Mouse (Mus musculus): ENCODE data around the gene Tmem242. TPM values are rescaled to one million over a fixed set of nuclear protein-coding genes. Genes with fewer than 3 reads are reported as not detected.

The Tmem242 gene
- polyA plus RNA-seq, 1 experiment, result 33.8 TPM

DNA sequence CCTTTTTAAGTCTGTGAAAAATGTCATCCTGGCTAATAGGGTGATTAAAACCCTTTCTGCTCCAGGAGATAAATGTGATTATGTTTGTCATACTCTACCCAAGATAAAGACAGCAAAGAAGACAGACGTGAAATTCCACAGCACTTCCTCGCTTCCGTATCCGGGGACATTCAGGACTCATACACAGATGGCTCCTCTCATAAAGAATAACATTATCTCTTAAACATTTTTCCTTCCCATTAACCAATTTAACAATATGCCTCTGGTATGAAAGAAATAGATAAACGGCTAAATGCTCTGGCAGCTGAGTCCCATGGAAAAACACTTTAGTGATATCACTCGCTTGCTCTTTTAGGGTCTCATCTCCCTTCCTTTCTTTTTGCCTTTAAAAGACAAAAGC, 33.0 kb downstream of the Tmem242 start:
- no peaks in the 10 kb centered on the region for H3K4me1 ChIP-seq (ENCODE audit: control insufficient read depth, insufficient read depth, low read length)
- no peak overlapping the region for H3K27ac ChIP-seq (ENCODE audit: insufficient read depth, low read length)
- TF ChIP-seq POLR2A (IDR thresholded peaks at IDR 0.05; ENCODE audit: extremely low read depth, insufficient read depth, low read length), result no peak
- TF ChIP-seq CTCF (IDR thresholded peaks at IDR 0.05; ENCODE audit: extremely low read depth, insufficient read depth, low read length), result no peak
- no peak overlapping the region for H3K4me3 ChIP-seq (ENCODE audit: insufficient read depth, low read length)

DNA sequence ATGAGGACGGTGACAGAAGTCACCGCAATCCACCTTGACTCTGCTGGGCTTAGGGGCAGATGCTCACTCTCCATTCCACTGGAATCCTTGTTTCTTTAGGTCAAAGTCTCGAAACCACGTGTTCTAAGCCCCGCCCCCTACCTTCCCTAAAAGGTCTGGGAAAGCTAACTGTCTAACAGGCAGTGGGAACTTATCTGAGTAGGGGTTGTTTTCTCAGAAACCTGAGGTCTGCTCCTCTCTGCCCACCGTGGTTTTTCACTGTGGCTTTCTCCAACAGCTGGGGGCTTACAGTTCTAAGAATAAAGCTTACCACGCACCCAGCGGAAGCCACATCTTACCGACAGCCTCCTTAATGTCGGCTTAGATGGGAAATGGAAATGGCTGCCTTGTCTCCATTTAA, 33.5 kb downstream of the Tmem242 start:
- Histone ChIP-seq H3K4me3 (ENCODE audit: insufficient read depth, low read length) (no peak overlapping the region), H3K4me1 (ENCODE audit: control insufficient read depth, insufficient read depth, low read length) (no peaks in the 10 kb centered on the region; the same call in 1 of the 2 replicates), H3K27ac (ENCODE audit: insufficient read depth, low read length) (no peak overlapping the region)
- no peak for TF ChIP-seq POLR2A (IDR thresholded peaks at IDR 0.05; ENCODE audit: extremely low read depth, insufficient read depth, low read length)

DNA sequence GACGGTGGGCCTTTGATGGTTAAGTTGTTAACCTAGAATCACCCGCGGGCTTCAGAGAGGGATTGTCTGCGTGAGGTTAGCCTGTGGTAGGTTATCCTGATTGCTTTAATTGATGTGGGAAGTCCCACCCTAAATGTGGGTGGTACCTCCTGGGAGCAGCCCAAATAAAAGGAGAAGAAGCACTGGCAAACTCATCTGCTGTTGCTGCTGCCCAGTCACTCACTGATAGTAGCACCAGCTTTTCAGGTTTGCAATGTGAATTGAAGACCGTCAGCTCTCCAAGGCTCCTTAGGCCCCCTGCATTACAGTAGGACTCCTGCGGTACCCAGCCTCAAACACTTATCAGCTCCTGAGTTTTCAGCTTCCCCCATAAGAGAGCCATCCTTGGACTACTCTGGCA, 36.2 kb downstream of the Tmem242 start:
- no peak for TF ChIP-seq CTCF (IDR thresholded peaks at IDR 0.05; ENCODE audit: extremely low read depth, insufficient read depth, low read length)
- TF ChIP-seq POLR2A (IDR thresholded peaks at IDR 0.05; ENCODE audit: extremely low read depth, insufficient read depth, low read length), result no peak
- H3K4me1 ChIP-seq (ENCODE audit: control insufficient read depth, insufficient read depth, low read length), result peaks cover 2% of the 10 kb centered on the region; the same call in 1 of the 2 replicates
- no peak overlapping the region for H3K27ac ChIP-seq (ENCODE audit: insufficient read depth, low read length)
- no peak overlapping the region for H3K4me3 ChIP-seq (ENCODE audit: insufficient read depth, low read length)

- Histone ChIP-seq H3K27ac (ENCODE audit: insufficient read depth, low read length) (no peak overlapping the region), H3K4me1 (ENCODE audit: control insufficient read depth, insufficient read depth, low read length) (peaks cover 2% of the 10 kb centered on the region), H3K4me3 (ENCODE audit: insufficient read depth, low read length) (no peak overlapping the region)
- TF ChIP-seq POLR2A (IDR thresholded peaks at IDR 0.05; ENCODE audit: extremely low read depth, insufficient read depth, low read length) (no peak), CTCF (IDR thresholded peaks at IDR 0.05; ENCODE audit: extremely low read depth, insufficient read depth, low read length) (peak; percentile 60)
These were observed 37.4 kb downstream of the Tmem242 start for GRCm38 (mm10) chr17:5402624-5403023.

DNA sequence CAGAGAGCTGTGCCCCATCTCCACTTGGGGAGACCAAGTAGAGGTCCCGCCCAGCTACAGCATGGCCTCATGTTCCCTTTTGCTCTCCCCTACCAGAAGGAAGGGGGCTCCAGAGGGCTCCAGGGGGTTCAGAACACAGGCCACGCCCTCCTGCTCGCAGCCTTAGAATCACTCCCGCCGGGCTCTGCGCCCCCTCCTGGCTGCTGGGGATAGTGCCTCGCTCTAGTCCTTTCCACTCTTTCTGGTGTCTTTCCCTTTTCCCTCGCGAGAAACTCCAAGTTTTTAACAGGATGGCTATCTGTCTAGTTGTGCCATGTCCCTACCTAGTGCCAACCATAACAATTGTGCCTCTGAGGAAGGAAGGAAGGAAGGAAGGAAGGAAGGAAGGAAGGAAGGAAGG, 38.0 kb downstream of the Tmem242 start:
- Histone ChIP-seq H3K4me3 (ENCODE audit: insufficient read depth, low read length) (no peak overlapping the region), H3K27ac (ENCODE audit: insufficient read depth, low read length) (no peak overlapping the region), H3K4me1 (ENCODE audit: control insufficient read depth, insufficient read depth, low read length) (peaks cover 3% of the 10 kb centered on the region)
- TF ChIP-seq CTCF (IDR thresholded peaks at IDR 0.05; ENCODE audit: extremely low read depth, insufficient read depth, low read length) (peak; percentile 59), POLR2A (IDR thresholded peaks at IDR 0.05; ENCODE audit: extremely low read depth, insufficient read depth, low read length) (no peak)

- no peak for TF ChIP-seq CTCF (IDR thresholded peaks at IDR 0.05; ENCODE audit: extremely low read depth, insufficient read depth, low read length)
- no peak for TF ChIP-seq POLR2A (IDR thresholded peaks at IDR 0.05; ENCODE audit: extremely low read depth, insufficient read depth, low read length)
- Histone ChIP-seq H3K4me3 (ENCODE audit: insufficient read depth, low read length) (no peak overlapping the region), H3K27ac (ENCODE audit: insufficient read depth, low read length) (no peak overlapping the region), H3K4me1 (ENCODE audit: control insufficient read depth, insufficient read depth, low read length) (peaks cover 3% of the 10 kb centered on the region)
These were observed 38.8 kb downstream of the Tmem242 start for GRCm38 (mm10) chr17:5401288-5401687.

GRCm38 (mm10) chr17:5400435-5401090, 39.5 kb downstream of the Tmem242 start:
- Histone ChIP-seq H3K27ac (ENCODE audit: insufficient read depth, low read length) (no peak overlapping the region), H3K4me3 (ENCODE audit: insufficient read depth, low read length) (no peak overlapping the region), H3K4me1 (ENCODE audit: control insufficient read depth, insufficient read depth, low read length) (peaks cover 4% of the 10 kb centered on the region)
- TF ChIP-seq CTCF (IDR thresholded peaks at IDR 0.05; ENCODE audit: extremely low read depth, insufficient read depth, low read length) (no peak), POLR2A (IDR thresholded peaks at IDR 0.05; ENCODE audit: extremely low read depth, insufficient read depth, low read length) (peak; percentile 63; the same call in 1 of the 2 replicates)

- H3K27ac ChIP-seq (ENCODE audit: insufficient read depth, low read length), result no peak overlapping the region
- H3K4me1 ChIP-seq (ENCODE audit: control insufficient read depth, insufficient read depth, low read length), result peaks cover 4% of the 10 kb centered on the region
- H3K4me3 ChIP-seq (ENCODE audit: insufficient read depth, low read length), result no peak overlapping the region
- TF ChIP-seq POLR2A (IDR thresholded peaks at IDR 0.05; ENCODE audit: extremely low read depth, insufficient read depth, low read length) (no peak), CTCF (IDR thresholded peaks at IDR 0.05; ENCODE audit: extremely low read depth, insufficient read depth, low read length) (peak; percentile 93)
These were observed 42.7 kb downstream of the Tmem242 start for GRCm38 (mm10) chr17:5397148-5398007.

DNA sequence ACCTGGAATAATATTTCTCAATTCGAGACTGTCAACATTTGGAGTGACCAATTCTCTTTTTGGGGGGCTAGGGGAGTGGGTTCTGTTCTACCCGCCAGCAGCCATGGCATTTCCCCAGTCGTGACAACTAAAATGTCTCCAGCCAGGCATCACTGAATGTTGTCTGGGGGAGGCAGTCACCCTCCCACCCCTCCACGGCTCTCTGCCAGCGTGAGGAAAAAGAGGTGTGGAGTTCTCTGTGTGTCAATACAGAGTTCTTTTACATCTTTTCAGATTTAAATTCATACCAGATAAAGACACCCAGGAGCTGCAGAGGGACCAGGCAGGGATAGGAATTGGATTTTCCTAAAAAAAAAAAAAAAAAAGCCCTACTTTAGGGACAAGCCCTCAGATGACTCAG, 43.8 kb downstream of the Tmem242 start:
- Histone ChIP-seq H3K27ac (ENCODE audit: insufficient read depth, low read length) (no peak overlapping the region), H3K4me1 (ENCODE audit: control insufficient read depth, insufficient read depth, low read length) (peaks cover 3% of the 10 kb centered on the region; the same call in 1 of the 2 replicates), H3K4me3 (ENCODE audit: insufficient read depth, low read length) (no peak overlapping the region)
- TF ChIP-seq POLR2A (IDR thresholded peaks at IDR 0.05; ENCODE audit: extremely low read depth, insufficient read depth, low read length) (no peak), CTCF (IDR thresholded peaks at IDR 0.05; ENCODE audit: extremely low read depth, insufficient read depth, low read length) (no peak)

Data from cortical plate, adult 2 months (tissue).